Mouse (Mus musculus): ENCODE measurements around the gene Rab20.

GRCm38 (mm10) chr8:11445790-11446189 is 32.7 kb downstream of the Rab20 start:
- TF ChIP-seq CTCF (IDR thresholded peaks at IDR 0.05; ENCODE audit: control insufficient read depth, insufficient read depth, insufficient read length): no peak
- no peak for TF ChIP-seq MYOG (IDR thresholded peaks at IDR 0.05; ENCODE audit: control insufficient read depth, extremely low read depth, insufficient read length)
- no peak for TF ChIP-seq USF1 (IDR thresholded peaks at IDR 0.05; ENCODE audit: low read depth)
- no peak for TF ChIP-seq MAX (IDR thresholded peaks at IDR 0.05)
- TF ChIP-seq CEBPB (IDR thresholded peaks at IDR 0.05; ENCODE audit: low read depth): no peak
- no peak for TF ChIP-seq MYOD1 (IDR thresholded peaks at IDR 0.05; ENCODE audit: control insufficient read depth, insufficient read length, low read depth)
